Mouse (Mus musculus) CH12.LX (cell line): ENCODE data around the gene Gm20388.

Source experiments
- BHLHE40 ChIP-seq: IDR thresholded peaks from 2 replicates; pipeline ENCODE4 v1.6.1; 2011; ENCODE audit warnings: mild to moderate bottlenecking, low read depth, low read length, improper control_type of control experiment
- CTCF ChIP-seq, 2 experiments: IDR thresholded peaks in 1 of 2; conservative IDR thresholded peaks in 1 of 2; 2 replicates each; pipeline ENCODE4 v1.5.1; 2011 to 2012; ENCODE audit warnings: low read depth in 2 of 2, low read length in 2 of 2, improper control_type of control experiment in 1 of 2, inconsistent platforms in 1 of 2, mild to moderate bottlenecking in 1 of 2, moderate library complexity in 1 of 2
- ETS1 ChIP-seq: conservative IDR thresholded peaks from 2 replicates; pipeline ENCODE4 v1.6.1; 2012; ENCODE audit warnings: low read depth, mild to moderate bottlenecking, inconsistent platforms, low read length, improper control_type of control experiment, moderate library complexity
- JUN ChIP-seq: IDR thresholded peaks from 2 replicates; pipeline ENCODE4 v1.6.1; 2011; ENCODE audit warnings: low read depth, mild to moderate bottlenecking, low read length, improper control_type of control experiment, moderate library complexity; ENCODE audit not compliant: insufficient read depth
- POLR2A ChIP-seq: IDR thresholded peaks from 2 replicates; pipeline ENCODE4 v1.6.1; 2011; ENCODE audit warnings: low read depth, mild to moderate bottlenecking, improper control_type of control experiment, low read length
- ZNF384 ChIP-seq: IDR thresholded peaks from 2 replicates; pipeline ENCODE4 v1.6.1; 2012; ENCODE audit warnings: low read depth, low read length, improper control_type of control experiment, inconsistent platforms

- no peak for TF ChIP-seq JUN
- no peak for TF ChIP-seq CTCF (conservative IDR thresholded peaks at IDR 0.05 in 1 of 2, IDR thresholded peaks at IDR 0.05 in 1 of 2; ENCODE audit: low read depth in 2 of 2, low read length in 2 of 2)
- no peak for TF ChIP-seq ZNF384
- TF ChIP-seq POLR2A = no peak
- no peak for TF ChIP-seq ETS1
- TF ChIP-seq BHLHE40 = no peak
Observed at GRCm38 (mm10) chr8:121118634-121119420, 1208.2 kb downstream of the Gm20388 start.
